Comparison of ENCODE assay signal across 19 mouse cellular contexts in genomic region chr3:83013951-83014350, GRCm38 (mm10). TPM values are rescaled to one million over a fixed set of nuclear protein-coding genes. Genes with fewer than 3 reads are reported as not detected.
"Had no signal": no experiment of that assay in that cellular context is flagged by ENCODE, and none has a peak within 500 bp of the region (broad histone marks: within the 10 kb centered on the region; RNA-seq: fewer than 3 reads in every experiment).

No protein-coding gene starts in this region.

- H3K36me3 ChIP-seq: neural tube, embryonic 15.5 days; stomach, embryonic 15.5 days had no signal

- H3K4me1 ChIP-seq: neural tube, embryonic 15.5 days; stomach, embryonic 15.5 days had no signal

- H3K27ac ChIP-seq: neural tube, embryonic 15.5 days; stomach, embryonic 15.5 days; stomach, postnatal 0 days had no signal

- H3K9ac ChIP-seq: neural tube, embryonic 15.5 days; stomach, embryonic 15.5 days had no signal

- H3K4me3 ChIP-seq: neural tube, embryonic 15.5 days; stomach, embryonic 15.5 days had no signal

- DNase-seq: retina, postnatal 1 day; right cerebral cortex, adult 18-20 months; right cerebral cortex, postnatal 14 days; right cerebral cortex, postnatal 25 days; right cerebral cortex, postnatal 4 days; spleen, adult 18-20 months; thymus, adult 18-20 months; thymus, adult 2 months; thymus, postnatal 14 days; thymus, postnatal 25 days; thymus, postnatal 36 days; thymus, postnatal 4 days had no signal

- H3K4me2 ChIP-seq: neural tube, embryonic 15.5 days; stomach, embryonic 15.5 days had no signal

- H3K9me3 ChIP-seq: neural tube, embryonic 15.5 days; stomach, embryonic 15.5 days had no signal

- H3K27me3 ChIP-seq: neural tube, embryonic 15.5 days; stomach, embryonic 15.5 days had no signal

RNA-seq across cellular contexts. Expression of gene Fgg, which starts 6.4 kb away (rescaled TPM):
- total RNA-seq: neutrophil, adult 5-6 weeks had no signal
- polyA plus RNA-seq: neural tube, embryonic 15.5 days; small intestine, adult 2 months; urinary bladder, adult 2 months had no signal

RNA-seq across cellular contexts. Expression of gene Fga, which starts 11.9 kb away (rescaled TPM):
- total RNA-seq: neutrophil, adult 5-6 weeks had no signal
- polyA plus RNA-seq: small intestine, adult 2 months; urinary bladder, adult 2 months had no signal

RNA-seq across cellular contexts. Expression of gene Fgb, which starts 35.7 kb away (rescaled TPM):
- total RNA-seq: neutrophil, adult 5-6 weeks had no signal
- polyA plus RNA-seq: small intestine, adult 2 months; spleen, adult 2 months had no signal
